Mouse (Mus musculus) mesoderm, embryonic 11.5 days (tissue): Measurements from ENCODE around the gene Creb3l1.
A peak's percentile ranks its signal among the peaks of the same experiment; 100 is the strongest.

ENCODE experiments used
- DNase-seq: peaks from one replicate; pipeline ENCODE4 v3.0.0-alpha.2; 2012; ENCODE audit warnings: low read depth, low spot score

Creb3l1 gene

DNA sequence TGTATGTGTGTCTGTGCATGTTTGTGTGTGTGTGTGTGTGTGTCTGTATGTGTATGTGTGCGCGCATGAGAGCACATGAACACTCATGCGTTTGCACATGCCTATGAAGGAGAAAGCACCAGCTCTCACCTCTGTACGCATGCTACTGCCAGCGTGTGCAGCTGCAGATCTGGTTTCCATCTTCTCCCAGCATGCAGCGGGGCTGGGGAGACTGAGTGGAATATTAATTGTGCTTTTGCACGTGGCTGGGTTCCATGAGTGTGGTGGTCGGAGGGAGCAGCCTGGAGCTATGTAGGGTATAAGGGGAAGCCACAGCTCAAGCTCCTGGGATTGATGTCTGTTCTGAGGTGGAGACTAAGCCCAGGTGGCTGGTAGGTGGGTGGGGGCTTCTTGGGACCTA is 6.3 kb upstream of the Creb3l1 start:
- DNase-seq = no peak

DNA sequence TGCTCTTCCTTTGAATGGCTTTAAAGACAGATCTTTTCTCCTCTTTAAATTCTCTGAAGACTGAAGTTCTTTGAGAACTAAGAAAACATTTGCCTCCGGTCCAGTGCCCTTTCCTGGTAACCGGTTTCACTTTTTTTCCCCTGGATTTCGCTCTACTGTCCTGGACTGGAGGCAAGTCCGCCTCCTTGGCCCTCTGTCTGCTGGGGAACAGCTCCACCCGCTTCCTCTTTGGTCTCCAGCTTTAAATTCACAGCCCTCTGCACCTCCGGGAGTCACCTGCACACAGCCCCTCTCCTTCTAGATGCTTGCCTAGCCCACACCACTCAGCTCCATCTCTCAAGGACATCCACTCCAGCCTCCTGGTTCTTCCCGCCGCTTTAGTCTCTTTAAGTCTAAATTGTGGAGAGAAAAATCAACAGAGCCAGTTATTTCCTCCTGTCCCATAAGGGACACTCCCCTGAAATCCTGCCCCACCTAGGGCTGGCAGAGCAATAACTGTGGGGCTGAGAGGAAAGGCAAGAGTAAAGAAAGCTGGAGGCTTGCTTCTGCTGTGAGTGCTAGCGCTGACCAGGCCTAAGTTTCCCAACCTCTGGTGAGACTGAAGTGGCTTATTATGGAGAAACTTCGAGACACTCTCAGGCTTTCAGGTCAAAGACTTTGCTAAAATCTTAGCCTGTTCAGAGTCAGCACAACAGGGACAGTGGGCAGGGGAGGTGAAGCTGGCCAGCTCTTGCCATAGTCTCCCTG is 5.3 kb upstream of the Creb3l1 start:
- no peak for DNase-seq

DNA sequence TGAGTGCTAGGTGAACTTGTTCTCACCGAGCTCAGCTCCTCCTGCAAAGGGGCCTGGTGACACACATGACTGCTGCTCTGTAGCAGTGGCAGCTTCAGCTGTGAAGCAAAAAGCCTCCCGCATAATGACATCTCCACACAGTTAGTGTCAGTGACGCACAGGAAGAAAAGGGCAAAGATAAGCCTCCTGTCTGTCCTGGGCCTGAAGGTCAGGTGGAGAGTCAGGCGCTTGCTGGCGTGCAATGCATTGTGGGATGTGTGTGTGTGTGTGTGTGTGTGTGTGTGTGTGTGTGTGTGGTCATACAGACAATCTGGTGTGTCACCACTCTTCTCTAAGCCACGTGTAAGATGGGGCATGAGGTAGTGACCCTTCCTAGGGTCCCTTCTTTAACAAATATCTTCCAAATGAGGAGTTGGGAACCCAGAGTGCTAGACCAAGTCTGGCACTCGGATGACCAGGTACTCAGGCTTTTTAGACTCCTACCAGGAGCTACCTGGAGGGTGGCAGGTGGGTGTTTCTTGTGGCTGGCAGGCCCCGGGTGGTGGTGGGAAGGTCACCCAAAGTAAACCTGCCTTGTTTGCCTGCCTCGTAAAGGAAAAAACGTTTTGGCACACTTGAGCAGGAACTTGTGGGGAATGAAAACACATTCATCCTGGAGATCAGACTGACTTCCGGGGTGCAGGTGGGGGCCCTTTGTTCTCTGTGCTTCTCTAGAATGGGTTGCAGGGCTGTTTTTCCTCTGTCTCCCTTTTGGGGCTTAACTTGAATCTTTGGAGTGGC is 3.7 kb upstream of the Creb3l1 start:
- no peak for DNase-seq

DNA sequence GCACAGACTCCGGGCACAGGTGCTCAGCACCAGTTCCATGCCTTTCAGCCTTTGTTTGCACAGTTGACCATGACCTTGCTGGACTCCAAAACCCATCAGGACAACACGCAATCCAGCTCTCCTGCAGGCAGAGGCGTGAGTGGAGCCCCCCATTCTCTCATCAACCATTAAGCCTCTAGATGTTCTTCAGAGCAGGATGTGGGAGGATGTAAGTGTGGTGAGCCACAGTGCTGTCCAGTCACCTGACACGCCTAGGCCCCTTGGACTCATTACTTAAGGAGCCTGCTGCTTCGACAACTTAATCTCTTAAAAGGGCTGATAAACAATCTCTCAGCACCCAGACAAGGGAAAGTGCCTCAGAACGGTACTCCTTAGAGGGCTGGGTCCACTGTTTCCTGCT is 1.7 kb upstream of the Creb3l1 start:
- DNase-seq = no peak

DNA sequence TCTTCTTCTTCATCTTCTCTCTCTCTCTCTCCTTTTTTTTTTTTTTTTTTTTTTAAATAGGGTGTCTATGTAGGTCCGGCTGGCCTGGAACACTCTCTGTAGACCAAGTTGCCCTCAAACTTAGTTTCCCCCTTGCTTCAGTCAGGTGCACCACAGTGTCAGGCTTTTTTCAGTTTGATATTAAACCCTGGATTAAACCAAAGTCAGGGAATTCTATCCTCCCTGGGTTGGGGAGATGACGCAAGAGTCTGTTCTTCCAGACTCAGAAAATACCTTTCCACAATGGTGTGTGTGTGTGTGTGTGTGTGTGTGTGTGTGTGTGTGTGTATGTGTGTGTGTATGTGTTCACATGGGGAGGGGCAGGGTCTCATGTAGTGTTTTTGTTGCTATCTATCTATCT is 900 bp upstream of the Creb3l1 start:
- DNase-seq = no peak

DNA sequence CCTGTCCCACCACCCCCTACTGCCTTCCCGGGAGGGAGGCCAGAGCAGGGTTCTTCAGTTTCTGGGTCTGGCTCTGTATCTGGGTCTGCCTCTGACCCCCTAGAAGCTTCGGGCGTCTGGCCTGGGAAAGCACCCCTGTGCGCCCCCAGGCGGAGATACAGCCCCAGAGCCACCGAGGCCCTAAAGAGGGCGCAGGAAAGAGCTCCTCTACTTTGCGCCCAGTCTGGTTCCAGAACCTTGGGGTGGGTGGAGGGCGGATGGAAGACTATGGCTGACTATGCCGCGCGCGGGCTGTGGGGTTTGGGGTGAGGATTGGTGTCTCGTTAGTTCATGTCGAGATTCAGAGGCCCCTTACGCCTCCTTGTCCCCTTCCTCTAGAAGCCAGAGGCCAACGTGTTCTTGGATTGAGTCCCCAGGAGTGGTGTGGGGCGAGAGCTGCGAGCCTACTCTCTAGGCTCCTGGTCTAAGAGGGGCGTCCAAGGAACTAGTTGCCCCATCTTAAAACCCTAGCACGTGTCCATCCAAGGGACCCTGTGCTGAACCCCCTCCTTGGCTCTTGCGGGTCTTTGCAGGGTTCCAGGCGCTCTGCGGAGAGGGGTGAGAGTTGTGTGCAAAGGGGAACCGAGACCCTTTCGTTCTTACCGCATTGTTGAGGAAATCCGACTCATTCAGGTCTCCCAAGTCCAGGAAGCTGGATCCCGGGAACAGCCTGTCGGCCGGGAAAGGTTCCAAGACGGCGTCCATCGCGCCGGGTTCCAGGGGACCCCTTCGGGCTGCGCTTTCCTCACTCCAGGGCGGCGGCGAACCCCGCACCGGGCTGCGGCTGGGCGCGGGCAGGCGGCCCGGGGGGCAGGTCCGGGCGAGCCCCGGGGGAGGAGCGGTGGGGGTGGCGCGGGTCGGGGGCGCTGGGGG is 684 bp downstream of the Creb3l1 start:
- DNase-seq = peak; percentile 21

DNA sequence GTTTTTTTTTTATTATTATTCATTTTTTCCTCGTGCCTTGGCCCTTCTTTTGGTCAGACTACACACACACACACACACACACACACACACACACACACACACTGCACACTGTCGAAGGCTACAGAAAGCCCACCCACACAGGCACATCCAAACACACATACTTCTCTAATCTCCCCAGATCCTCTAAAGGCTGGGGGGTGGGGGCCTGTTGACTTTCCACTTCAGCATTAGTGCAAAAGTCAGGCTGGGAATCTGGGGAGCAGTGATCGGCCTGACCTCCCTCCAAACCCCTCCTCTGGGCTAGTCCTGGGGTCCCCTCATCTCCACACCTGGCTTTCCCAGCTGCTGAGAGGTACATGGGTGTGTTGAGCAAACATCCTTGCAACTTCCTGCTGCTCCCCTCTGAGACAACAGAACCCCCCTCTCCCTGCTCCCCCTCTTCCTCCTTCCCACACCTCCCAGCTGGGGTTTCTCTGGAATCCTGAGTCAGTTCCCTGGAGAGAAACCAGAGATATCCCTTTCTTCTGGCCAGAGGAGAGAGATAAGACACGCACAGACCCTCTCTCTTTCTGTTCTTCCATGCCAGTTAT is 3.5 kb downstream of the Creb3l1 start:
- DNase-seq = no peak

DNA sequence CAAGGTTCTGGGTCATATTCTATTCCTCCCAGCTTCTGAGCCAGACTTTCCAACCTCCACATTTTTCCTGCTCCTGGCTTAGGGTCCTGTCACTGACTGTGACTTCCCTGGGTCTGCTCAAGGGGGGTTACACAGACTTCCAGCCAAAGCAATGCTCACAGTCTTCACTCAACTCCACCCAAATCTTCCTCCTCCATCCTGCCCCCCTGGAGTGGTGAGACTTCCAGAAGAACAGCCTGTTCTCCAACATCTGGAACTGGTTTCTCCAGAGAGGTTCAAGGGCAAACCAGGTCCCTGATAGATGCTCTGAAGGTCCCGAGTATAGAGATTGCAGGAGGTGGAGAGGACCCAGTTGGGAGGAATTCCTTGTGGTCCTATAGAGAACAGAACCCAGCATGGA is 6.9 kb downstream of the Creb3l1 start:
- DNase-seq = no peak

DNA sequence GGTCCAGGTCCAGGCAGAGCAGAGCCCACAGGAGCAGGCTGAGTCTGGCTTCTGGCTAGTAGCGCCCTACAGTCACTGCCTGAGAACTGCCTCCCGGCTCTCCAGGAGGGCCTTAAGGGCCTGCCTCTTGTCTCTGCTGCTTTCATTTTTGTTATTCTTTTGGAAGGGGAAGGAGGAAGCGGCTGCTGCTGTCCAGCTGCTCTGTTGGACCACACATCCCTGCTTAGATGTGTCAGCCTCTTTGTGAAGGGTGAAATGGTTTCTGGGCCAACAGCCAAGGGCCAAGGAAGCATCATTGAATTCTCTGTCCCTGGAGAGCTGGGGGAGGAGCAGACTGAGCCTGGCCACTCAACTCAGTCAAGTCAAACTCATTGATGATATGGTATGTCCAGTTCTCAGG is 7.3 kb downstream of the Creb3l1 start:
- no peak for DNase-seq

DNA sequence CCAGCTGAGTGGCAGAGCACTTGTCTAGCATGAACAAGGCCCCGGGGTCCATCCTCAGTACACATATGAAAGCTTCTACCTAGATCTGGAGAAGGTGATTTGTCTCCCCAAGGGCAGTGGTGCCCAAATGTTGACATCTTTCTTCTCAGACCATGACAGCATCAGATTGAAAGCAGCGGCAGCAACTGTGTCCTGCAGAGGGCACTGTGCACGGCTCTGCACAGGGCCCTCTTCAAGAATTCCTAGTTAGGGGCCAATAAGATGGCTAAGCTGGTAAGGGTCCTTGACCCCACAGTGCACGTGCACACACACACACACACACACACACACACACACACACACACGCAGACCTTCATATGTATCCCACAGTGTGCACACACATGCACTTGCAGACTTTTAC is 9.4 kb downstream of the Creb3l1 start:
- no peak for DNase-seq

DNA sequence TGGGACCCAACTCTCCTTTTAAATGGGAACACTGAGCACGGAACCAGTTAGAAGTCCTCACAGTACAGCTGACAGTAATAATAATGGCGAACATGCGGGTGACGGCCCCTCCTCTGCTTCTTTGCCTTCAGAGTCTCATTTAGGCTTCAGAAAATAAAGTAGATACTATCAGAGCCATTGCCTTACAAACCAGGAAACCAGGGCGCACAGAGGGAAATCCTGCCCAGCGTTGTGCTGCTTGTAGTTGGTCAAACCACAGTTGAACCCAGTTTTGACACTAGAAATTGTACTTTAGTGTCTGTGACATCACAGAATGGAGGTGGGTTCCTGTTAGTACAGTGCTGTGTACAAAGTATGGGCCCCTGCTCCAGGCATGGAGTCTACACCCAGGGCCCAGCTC is 10.1 kb downstream of the Creb3l1 start:
- DNase-seq = no peak

DNA sequence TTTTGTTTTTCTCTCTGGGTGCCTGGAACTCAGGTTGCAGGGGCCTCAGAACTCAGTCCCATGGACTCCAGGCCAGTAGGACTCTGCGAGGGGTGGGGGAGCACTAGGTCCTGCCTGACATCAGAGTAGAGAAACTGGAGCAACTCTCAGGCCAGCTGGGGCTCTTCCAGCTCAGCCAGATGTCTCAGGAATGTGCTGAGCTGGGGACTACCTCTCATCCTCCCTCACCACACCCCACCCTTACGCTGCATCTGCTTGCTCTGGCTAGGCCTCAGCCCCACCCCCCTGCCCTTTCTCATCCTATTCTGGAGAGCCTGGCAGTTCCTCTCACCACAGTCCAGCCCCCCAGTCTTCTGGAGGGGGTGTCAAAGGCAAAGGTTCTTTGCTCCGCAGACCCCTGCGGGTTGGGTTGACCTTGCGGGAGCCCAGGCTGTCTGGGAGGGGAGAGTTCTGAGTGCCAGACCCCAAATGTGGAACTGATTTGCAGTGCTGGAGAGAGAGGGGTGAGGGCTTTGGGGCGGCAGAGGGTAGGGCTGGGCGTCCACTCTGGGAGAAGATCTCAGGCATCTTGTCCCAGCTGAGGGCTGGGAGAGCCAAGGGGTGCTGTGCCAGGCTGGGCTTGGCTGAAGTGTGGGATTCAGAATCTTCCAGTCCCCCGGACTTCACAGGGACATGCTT is 11.4 kb downstream of the Creb3l1 start:
- peak; percentile 74 for DNase-seq

DNA sequence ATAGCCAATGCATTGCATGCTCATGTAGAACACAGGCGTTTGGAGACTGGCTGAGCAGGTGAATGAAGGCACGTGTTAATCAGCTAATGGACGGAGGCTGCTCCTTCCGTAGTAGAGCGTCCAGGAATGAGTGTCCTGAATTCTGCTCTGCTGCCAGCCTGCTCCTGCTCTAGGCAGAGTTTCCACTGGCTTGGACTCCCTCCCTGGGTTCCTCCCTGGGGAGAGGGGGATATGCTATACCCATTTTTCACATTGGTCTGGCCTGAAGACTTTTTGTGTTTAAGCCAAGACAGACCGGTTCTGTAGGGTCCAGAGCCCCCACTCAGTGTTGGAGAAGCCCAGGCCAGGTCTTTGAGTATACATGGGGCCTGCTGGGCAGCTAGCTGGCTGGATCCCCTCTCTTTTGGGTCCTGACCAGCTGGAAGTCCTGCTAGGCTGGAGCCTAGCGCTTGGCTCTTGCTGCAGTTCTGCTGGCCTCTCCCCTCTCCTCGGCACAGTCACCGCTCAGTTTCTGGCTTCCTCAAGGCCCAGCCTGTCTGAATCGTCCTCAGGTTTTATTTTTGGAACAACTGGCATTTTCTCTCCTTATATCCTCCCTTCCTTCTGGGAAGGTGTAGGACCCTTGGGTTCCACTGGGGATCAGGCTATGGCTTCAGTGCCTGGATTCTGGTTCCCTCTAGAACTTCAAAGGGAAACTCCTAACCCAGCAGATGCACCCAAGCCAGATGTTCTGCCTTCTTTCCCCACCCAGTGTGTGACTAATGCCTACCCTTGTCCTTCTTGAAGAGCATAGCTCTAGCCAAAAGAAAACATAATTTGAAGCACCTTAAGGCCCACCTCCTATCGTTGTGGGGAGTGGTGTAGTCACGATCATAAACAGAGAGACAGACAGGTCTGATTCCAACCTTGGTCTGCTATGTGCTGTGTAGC is 12.6 kb downstream of the Creb3l1 start:
- no peak for DNase-seq

DNA sequence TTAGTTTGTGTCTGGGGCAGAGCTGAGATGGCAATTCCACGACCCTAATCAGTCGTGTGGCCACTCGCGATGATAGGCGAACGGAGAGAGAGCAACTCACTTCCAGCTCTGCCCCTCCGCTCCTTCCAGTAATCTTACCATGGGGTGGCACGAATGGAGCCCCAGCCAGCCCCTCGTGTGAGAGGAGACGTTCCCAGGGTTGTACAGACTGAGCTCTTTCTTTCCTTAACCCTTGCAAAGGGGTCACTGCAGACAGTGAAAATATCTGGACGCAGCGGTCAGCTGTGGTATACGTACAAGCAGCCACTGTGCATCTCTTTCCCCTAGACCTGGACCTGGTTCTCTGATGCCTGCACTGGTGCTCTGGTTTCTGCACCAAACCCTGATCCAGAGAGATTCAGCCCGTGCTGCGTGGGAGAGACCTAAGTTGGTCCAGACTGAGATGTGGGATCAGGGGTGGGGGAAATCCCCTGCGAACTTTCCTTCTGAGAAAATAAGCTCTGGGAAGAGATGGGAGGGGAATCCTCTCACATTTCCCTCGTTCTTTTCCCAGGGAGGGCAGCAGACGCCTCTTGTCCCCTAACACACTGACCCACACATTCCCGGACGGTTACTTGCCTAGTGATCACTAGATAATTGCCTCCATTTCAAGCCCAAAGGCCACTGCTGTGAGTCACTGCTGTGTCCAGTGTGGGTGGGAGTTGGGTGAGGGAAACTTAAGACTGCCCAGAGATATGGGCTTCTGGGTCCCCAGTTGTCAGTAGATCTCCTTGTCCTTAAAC is 15.5 kb downstream of the Creb3l1 start:
- DNase-seq = no peak

DNA sequence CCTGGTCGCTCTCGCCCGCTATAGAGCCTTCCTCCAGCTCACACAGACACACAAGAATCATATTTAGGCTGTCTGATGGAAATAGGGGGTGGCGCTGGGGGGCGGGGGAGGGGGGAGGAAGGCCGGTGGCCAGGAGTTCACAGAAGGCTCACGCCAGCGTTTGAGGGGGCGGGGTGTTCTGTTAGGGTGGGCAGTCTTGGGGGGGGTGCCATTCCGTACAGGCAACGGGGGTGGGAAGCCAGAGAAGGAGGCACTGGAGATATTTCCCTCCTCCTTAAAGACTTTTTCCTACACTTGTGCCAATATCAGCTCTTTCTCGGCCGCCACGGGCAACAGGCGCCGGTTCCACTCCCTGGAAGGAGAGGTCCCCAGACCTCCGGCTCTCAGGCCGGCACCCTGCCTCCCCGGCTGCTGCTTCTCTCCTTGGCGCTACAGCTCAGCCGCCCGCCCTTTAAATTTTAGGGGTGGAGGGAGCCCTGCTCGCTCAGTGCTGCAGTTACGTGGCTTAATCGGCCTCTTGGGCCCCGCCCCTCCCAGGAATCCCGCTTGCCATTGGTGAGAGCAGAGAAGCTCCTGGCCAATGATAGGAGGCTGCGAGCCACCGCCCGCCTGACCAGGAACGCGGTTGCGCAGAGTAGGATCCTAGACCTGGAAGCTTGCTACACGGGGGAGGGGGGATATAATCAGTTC is 16.2 kb downstream of the Creb3l1 start:
- DNase-seq = peak; percentile 97

DNA sequence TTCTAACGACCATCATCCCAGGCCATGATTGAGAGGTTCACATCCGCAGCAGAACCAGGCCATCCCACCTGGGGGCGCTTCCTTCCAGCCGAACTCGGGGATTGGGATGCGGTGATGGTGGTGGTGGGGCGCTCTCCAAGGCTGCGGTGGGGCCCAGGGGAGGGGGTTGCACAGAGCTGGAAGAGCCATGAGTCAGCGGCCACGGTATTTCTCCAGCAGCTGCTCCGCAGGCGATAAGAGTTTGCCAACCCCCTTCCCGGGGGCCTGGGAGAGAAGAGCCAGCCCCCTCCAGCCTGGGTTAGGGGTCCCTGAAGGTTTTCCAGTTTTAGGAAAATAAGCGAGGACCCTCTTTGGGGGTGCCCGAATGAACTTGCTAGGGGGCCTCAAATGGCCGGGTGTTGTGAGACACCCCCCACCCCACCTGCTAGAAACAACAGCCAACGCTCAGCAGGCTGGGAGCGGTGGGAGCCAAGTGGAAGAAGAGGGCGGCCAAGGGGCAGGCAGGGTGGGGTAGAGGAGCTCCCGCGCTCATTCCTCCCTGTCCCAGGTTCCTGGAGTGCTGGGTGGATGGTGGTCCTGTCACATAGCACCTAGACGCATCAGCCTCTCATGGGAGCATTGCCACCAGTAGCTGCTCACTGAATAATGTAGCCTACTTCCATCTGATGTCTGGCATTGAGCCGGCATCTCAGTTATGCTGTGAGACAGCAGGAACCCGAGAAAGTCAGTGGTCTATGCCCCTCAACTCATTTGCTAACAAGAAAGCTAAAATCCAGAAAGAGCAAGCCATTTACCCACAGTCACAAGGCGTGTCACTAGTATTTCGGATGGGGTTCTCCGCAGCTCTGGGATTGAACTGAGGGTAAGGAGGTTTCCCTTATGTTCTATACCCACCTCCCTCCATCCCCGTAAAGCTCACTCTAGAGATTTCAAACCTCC is 17.1 kb downstream of the Creb3l1 start:
- peak; percentile 74 for DNase-seq

DNA sequence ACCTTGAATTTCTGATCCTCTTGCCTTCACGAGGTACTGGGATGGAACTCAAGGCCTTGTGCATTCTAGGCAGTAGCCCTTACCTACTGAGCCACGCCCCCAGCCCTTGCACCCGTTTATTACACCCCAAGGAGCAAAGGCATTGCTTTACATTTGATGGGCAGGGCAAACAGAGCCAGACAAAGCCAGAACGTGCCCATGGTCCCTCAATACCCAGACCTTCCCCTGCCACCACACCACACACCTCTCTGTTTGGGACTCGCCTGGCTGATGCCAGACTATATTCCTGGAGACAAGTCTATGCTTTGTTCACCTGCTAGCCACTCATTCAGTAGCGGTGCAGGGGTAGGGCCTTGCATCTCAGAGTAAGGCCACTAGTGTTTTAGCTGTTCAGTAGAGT is 17.8 kb downstream of the Creb3l1 start:
- no peak for DNase-seq

DNA sequence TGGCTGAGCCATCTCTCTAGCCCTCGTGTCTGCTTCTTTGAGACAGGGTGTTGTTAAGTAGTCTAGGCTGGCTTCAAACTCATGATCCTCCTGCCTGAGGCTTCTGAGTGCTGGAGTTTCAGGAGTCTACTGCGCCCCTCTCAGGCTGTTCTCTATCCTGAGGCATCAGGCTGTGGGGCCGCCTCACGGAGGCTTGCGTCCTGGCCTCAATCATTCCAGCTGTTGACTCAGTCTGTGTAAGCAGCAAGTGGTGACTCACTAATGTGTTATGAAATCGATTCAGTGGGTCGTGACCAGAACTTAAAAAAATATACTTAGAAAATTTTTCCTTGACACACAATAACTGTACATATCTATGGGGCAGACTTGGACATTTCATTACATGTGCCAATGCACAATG is 19.7 kb downstream of the Creb3l1 start:
- DNase-seq = no peak
